In the genomic region with DNA sequence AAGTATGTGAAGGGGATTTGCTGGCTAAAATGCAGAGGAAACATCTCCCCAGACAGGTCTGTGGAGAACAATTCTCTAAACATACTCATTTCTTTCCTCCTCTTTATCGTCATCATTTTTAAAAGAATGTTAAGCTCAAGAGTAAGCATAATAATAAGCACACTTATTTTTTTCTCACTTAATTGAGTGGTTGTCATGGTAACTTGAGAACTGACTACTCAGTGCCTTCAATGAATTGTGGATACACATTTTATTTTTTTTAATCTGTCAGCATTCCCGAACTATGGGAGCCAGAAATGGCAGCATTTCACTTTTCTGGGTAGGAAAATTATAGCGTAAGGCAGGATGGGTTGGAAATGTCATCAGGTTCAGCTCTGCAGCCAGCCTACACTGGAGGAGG, we compare ENCODE assay signal across 28 mouse cellular contexts.
A peak's percentile ranks its signal among the peaks of the same experiment; 100 is the strongest.
DNase-seq lines count a peak whose midpoint lies in the region; ATAC-seq and TF ChIP-seq lines count a peak whose summit lies in the region.
"Had no signal": no experiment of that assay in that cellular context is flagged by ENCODE, and none has a peak within 500 bp of the region (broad histone marks: within the 10 kb centered on the region; RNA-seq: fewer than 3 reads in every experiment).

No protein-coding gene starts in this region.

- no peak overlapping the region for H3K9ac ChIP-seq in forebrain, embryonic 14.5 days (ENCODE audit: low read length)
- no peak overlapping the region for H3K9ac ChIP-seq in midbrain, embryonic 13.5 days (replicated peaks)
- H3K9ac ChIP-seq: embryonic facial prominence, embryonic 15.5 days; heart, embryonic 15.5 days; liver, embryonic 14.5 days; neural tube, embryonic 12.5 days; stomach, embryonic 15.5 days had no signal

- 63% methylated on average over 3 of the region's 3 CpGs for WGBS in forebrain, embryonic 14.5 days
- 68% methylated on average over 3 of the region's 3 CpGs for WGBS in midbrain, embryonic 13.5 days

- H3K36me3 ChIP-seq in forebrain, embryonic 14.5 days (ENCODE audit: control insufficient read depth, insufficient read depth, low read length), result no peaks in the 10 kb centered on the region
- H3K36me3 ChIP-seq in midbrain, embryonic 13.5 days, result no peaks in the 10 kb centered on the region
- H3K36me3 ChIP-seq: embryonic facial prominence, embryonic 10.5 days; embryonic facial prominence, embryonic 15.5 days; heart, embryonic 10.5 days; heart, embryonic 15.5 days; neural tube, embryonic 12.5 days; stomach, embryonic 15.5 days had no signal

- peak overlapping the region; percentile 56 for H3K27ac ChIP-seq in layer of hippocampus, adult 2 months
- peak overlapping the region; percentile 44 for H3K27ac ChIP-seq in forebrain, embryonic 14.5 days (ENCODE audit: low read depth, low read length)
- peak overlapping the region; percentile 35; the same call in 1 of the 2 replicates for H3K27ac ChIP-seq in midbrain, embryonic 13.5 days
- H3K27ac ChIP-seq: embryonic facial prominence, embryonic 10.5 days; embryonic facial prominence, embryonic 15.5 days; heart, embryonic 10.5 days; heart, embryonic 15.5 days; liver, embryonic 14.5 days; neural tube, embryonic 12.5 days; stomach, embryonic 15.5 days had no signal

- no peak; the same call in 1 of the 2 replicates for ATAC-seq in forebrain, embryonic 14.5 days
- no peak for ATAC-seq in midbrain, embryonic 13.5 days
- ATAC-seq: CD4-positive, CD25-positive, alpha-beta regulatory T cell, adult 4 months; intestine, embryonic 16.5 days had no signal

- H3K4me1 ChIP-seq in forebrain, embryonic 14.5 days (ENCODE audit: control insufficient read depth, insufficient read depth, low read length), result 0 out of 2 replicates have a peak, but pooled peaks cover 5% of the 10 kb centered on the region
- H3K4me1 ChIP-seq in midbrain, embryonic 13.5 days (replicated peaks), result peaks cover 14% of the 10 kb centered on the region; the same call in 1 of the 2 replicates
- H3K4me1 ChIP-seq: embryonic facial prominence, embryonic 15.5 days; heart, embryonic 10.5 days had no signal

- no peaks in the 10 kb centered on the region for H3K9me3 ChIP-seq in forebrain, embryonic 14.5 days (replicated peaks; ENCODE audit: control insufficient read depth, low read length)
- H3K9me3 ChIP-seq in midbrain, embryonic 13.5 days, result no peaks in the 10 kb centered on the region
- H3K9me3 ChIP-seq: embryonic facial prominence, embryonic 10.5 days; embryonic facial prominence, embryonic 15.5 days; heart, embryonic 10.5 days; heart, embryonic 15.5 days; neural tube, embryonic 12.5 days; stomach, embryonic 15.5 days had no signal

- intact Hi-C loops in gastrocnemius, postnatal 14 days (cut with DNase I; ENCODE audit: low total_unique reads), result no loop called here

- no peak overlapping the region for H3K4me3 ChIP-seq in layer of hippocampus, adult 2 months
- H3K4me3 ChIP-seq in forebrain, embryonic 14.5 days (ENCODE audit: low read depth, low read length), result no peak overlapping the region
- no peak overlapping the region for H3K4me3 ChIP-seq in midbrain, embryonic 13.5 days (replicated peaks)
- H3K4me3 ChIP-seq: embryonic facial prominence, embryonic 10.5 days; embryonic facial prominence, embryonic 15.5 days; heart, embryonic 10.5 days; heart, embryonic 15.5 days; neural tube, embryonic 12.5 days; stomach, embryonic 15.5 days had no signal

- no peak for TF ChIP-seq CTCF in layer of hippocampus, adult 2 months (conservative IDR thresholded peaks at IDR 0.05)

- no peak overlapping the region for H3K4me2 ChIP-seq in forebrain, embryonic 14.5 days (ENCODE audit: low read length)
- H3K4me2 ChIP-seq in midbrain, embryonic 13.5 days (replicated peaks), result no peak overlapping the region
- H3K4me2 ChIP-seq: embryonic facial prominence, embryonic 15.5 days; heart, embryonic 15.5 days; neural tube, embryonic 12.5 days; stomach, embryonic 15.5 days had no signal

- H3K27me3 ChIP-seq in forebrain, embryonic 14.5 days (replicated peaks; ENCODE audit: control insufficient read depth, insufficient read depth, low read length), result no peaks in the 10 kb centered on the region
- no peaks in the 10 kb centered on the region for H3K27me3 ChIP-seq in midbrain, embryonic 13.5 days
- H3K27me3 ChIP-seq: embryonic facial prominence, embryonic 15.5 days; heart, embryonic 15.5 days; neural tube, embryonic 12.5 days; stomach, embryonic 15.5 days had no signal

- DNase-seq in layer of hippocampus, adult 2 months (ENCODE audit: low spot score in 2 of 2), result no peak
- no peak for DNase-seq in layer of hippocampus, postnatal 36 days
- DNase-seq in forebrain, embryonic 14.5 days (ENCODE audit: low spot score), result peak; percentile 59
- peak; percentile 22 for DNase-seq in telencephalon, adult 2 months (ENCODE audit: low read depth, low spot score)
- DNase-seq in gastrocnemius, postnatal 14 days, result no peak
- DNase-seq in gastrocnemius, adult 18-20 months (ENCODE audit: low spot score), result no peak
- DNase-seq: adrenal gland, postnatal 25 days; cerebellum, adult 8-10 months; cerebellum, postnatal 25 days; gastrocnemius, postnatal 10 days; kidney, adult 9 months; kidney, postnatal 10 days; layer of hippocampus, adult 9-11 months; liver; lung, adult 2 months; lung, postnatal 10 days; right cerebral cortex, postnatal 25 days; thymus, postnatal 14 days had no signal

Comparison
In these comparisons a context has a peak if more than half of its experiments do, and no peak if none do; other contexts are left out.
1. DNase-seq: peak in forebrain, embryonic 14.5 days (single experiment) and telencephalon, adult 2 months (single experiment); none in layer of hippocampus, adult 2 months (0 of 2), layer of hippocampus, postnatal 36 days (0 of 2), gastrocnemius, postnatal 14 days (single experiment) and gastrocnemius, adult 18-20 months (single experiment).
2. Peak in every context shown above with its lines, with median percentiles within 50 percentile points of each other: H3K27ac ChIP-seq.